Mouse (Mus musculus) mesoderm, embryonic 11.5 days (tissue): ENCODE results near the gene Mast3.
A peak's percentile ranks its signal among the peaks of the same experiment; 100 is the strongest.

Source experiments
- DNase-seq: peaks from one replicate; pipeline ENCODE4 v3.0.0-alpha.2; 2012; ENCODE audit warnings: low read depth, low spot score

Mast3 gene

DNA sequence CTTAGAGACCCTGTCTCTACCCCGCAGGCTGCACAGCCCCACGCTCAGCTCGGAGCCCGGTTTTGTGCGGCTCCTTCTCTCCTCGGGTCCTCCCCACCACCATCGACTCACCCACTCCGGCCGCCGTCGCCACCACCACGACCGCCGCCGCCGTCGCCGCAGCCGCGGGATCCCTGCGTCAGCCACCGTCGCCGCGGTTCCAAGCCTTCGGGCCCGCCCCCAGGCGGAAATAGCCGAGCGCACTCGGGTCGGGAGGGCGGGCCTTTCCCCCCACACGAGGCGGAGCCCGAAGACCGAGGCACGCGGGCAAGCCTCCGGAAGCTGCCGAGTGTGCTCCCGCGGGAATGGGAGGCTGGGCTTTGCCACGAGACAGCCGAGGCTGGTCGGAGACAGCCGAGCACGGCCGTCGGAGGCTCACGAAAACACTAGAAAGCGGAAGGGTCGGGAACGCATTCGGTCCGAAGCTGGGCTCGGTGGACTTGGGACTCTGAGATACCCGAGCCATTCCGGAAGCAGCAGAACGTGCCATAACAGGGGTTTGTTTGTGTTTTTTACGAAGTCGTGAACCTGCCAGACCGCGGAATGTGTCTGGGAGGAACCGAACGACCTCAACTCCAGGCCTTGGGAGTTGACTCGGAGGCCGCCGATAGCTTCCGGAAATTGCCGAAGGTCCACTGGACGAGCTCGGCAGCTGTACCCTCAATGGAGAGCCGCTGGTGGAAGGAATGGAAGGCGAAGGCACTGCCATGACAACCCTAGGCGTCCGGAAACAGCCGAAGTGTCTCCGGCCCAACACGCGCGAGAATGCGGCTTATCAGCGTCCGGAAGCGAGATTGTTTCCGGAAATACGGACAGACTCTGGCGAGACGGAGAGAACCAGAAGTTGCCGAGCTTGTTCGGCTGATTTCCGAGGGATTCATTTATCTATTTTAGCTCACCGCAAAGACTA is 28.1 kb downstream of the Mast3 start, which contains the start of gene Pik3r2:
Pik3r2 (minus strand) TSS at position 218 of the 949 bp plus-strand sequence.
- DNase-seq, result peak; percentile 98

DNA sequence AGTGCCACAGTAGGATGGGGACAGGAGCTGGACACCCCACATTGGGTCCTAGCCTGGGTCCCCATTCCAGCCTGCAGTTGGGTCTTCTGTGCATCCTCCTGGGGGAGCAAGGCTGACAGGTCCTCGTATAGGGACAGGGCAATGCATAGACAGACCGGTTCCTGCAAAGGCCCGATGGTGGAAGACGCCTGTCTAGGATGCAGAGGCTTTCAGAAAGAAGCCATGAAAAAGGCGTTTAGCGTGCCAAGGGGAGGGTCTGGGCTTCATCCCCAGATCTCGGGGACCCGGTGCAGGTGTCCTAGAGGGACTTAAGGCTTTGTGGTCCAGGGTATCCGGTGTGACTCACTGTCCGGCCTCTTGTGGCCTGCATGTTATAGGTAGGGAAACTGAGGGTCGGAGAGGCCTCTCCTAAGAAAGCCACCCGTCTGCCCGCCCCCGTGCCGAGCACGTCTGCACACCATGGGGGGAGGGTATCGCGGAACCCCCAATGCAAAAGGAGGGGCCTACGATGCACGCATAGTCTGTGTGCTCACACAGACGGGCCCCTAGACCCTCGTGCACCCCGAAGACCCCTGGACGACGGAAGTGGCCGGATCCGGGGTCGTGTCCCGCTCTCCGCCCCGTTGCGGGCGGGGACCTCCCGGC is 28.9 kb downstream of the Mast3 start:
- DNase-seq, result no peak

DNA sequence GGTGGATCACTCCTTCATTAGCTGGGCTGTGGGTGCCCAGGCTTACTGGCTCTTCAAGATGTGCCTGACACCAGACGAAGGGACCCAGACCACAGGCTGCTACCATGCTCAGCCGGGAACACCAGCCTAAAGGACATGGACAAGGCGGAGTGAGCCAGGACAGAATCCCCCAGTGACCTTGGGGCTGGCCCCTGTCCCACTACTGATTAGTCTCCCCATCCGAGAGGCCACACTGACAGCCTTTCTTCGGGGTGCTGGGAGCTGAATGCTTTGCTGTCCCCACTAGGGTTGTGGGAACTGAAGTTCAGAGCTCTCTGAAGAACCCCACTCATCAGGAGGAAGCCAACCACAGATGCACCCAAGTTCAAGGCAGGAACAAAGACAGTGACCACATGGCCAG is 29.6 kb downstream of the Mast3 start:
- DNase-seq, result no peak

DNA sequence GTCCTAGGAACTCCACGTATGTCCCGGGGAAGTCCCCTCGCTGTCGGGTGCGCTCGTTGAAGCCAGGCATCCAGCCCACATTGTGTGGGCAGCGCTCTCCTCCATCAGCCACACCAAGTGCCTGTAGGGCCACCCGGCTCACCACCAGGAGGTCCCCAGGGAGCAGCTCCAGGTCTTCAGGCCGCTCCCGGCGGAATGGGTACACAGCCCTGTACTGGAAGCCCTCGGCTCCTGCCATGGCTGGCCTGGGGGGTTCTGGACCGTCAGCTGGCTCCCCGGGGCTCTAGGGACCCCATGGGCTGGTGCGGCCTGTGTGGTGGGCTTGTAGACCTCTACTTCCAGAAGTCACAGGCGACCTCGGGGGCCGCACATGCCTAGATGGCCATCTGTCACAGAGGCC is 30.1 kb downstream of the Mast3 start:
- no peak for DNase-seq

DNA sequence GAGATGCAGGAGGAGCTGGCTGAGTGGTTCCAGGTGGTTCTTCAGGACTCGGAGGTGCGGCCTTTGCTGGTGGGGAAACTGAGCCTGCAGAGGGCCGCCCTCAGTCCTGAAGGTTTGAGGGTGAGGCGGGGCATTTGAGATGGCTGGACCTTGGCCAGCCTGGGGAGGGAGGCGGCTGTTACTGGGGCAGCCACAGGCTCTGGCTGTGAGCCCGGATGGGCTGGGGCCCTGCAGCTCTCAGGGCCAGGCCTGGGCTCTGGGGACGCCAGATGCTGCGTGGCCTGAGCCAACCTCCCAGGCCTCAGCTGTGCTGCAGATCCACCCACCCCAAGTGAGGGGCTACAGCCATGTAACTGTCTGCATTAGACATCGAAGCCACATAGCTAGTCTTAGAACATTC is 31.0 kb downstream of the Mast3 start:
- DNase-seq, result no peak

DNA sequence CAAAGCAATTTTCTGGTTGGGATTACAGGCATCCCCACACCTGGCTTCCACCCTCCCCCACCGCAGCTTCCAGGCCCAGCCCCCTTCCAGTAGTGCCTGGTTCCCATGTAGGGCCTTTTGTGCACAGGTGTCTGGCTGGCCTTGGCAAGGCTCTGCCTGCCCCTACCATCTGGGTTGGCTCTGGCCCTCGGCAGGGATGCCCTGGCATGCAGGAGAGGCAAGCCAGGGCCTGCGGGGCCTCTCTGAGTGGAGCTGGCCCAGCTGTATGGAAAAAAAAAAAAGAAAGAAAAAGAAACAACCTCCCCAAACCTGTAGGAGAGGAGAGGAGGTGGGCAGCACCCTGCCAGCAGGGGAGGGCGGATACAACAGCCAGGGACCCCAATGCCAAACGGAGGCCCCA is 31.4 kb downstream of the Mast3 start:
- DNase-seq, result no peak

DNA sequence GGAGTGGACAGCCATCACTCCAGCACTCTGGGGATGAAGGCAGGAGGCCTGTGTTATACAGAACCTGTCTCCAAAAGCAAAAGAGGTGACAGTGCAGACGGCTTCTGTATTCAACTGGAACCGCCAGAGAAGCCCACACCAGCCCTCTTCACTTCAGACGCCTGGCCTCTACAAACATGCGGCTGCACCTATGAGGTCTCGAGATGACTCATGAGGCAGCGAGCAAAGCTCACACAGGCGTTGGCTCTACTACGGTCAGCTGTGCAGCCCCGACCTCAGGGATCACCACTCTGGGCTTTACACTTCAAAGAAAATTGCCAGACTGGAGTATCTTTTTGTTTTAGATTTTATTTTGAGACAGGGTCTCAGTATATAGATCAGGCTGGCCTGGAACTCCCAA is 32.0 kb downstream of the Mast3 start:
- no peak for DNase-seq

DNA sequence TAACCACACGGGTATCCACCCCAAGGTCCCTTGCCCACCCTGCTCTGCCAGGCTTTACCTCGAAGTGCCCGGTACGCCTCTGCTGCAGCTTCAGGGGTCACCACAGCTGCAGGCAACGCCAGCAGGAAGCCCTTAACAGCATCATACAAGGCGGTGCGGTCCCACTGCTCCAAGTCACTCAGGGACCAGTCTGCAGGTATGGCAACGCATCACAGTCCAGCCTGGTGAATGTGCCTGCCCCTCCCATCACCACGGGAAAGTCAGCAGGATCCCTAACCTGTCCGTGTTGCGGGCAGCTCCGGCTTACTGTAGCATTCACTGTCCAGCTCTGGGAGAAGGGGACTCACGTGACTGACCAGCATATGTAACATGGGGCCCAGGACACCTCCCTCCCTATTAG is 32.8 kb downstream of the Mast3 start:
- no peak for DNase-seq

DNA sequence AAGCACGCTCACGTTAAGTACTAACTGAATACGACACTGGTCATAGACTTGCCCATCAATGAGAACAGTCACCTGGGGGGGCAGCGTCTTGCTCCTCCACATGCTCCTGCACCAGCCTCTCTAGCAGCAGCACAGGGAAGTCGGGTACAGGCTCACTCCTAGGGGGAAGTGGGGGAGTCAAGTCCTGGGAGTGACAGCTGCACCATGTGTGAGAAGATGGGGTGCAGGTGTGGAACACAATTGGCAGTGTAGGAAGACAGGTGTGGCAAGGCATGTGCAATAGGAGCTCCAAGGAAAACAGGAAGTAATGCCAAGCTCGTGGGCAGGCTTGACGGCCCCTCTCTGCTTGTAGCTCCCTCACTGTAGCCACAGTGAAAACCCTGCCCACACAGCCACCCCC is 33.6 kb downstream of the Mast3 start:
- DNase-seq, result no peak

DNA sequence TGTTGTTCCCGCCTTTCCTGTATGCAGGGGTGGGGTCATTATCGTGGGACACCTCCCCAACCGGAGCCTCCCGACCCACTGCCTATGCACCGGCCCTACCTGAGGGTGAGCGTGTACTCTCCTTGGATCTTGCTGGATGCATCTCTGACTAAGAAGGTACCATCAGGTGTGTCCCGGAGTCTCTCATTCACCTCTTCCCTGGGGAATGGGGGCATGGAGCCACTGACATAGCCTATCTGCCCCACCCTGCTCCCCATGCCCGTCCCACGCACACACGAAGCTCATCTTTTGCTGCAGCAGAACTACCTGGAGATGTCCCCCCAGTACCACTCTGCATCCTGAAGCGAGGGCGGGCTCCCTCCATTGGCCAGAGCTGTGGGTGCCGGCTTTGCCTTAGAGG is 34.1 kb downstream of the Mast3 start:
- no peak for DNase-seq

DNA sequence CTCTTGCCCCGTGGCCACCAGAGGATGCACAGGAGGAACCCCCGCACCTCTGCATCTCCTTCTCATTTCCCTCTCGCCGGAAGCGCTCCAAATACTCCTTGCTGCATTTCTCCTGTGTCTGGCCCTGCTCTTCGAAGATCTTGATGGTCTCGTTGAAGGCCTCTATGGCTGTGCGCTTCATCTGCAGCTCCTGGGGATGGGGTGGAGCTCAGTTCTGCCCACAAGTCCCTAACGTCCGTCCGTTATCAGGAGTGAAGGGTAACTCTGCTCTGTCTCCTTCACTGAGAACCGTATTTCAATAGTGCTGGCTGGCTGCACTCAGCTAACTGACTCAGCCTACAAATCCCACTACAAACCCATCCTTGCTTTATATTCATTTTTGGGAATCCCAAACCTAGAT is 35.0 kb downstream of the Mast3 start:
- no peak for DNase-seq

DNA sequence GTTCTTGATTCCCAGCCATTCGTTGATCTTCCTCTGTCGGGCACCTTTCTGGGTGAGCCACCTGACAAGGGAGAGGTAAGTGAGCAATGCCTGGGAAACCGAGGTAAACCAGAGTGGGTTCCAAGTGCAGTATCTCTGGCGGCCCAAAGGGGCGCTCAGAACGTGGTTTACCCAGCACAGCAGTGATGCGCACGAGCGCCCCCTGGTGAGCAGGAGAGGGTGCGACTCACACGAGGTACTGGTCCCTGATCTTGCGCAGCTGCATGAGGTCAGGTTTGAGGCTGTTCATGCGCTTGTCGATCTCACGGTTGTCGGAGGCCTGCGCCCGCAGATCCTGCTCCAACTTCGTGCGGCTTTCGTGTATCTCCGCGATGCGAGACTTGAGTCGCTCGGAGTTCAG is 35.5 kb downstream of the Mast3 start:
- peak; percentile 98 for DNase-seq

DNA sequence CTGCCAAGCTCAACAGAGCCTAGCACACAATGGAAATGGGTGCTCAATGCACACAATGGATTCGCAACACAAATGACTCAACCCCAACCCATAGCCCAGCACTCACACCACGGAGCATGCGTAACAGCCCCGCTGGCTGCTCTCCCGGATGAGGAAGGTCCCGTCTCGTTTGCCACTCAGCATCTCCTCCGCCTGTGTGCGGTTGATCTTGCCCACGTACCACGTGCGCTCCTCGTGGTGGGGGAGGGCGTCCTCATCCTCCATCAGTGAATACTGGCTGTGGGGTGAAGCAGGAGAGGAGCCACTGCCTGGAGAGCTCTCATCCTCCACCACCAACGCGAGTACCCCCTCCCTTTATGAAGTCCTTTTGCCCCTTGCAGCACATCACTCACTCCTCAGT is 35.9 kb downstream of the Mast3 start:
- DNase-seq, result no peak

DNA sequence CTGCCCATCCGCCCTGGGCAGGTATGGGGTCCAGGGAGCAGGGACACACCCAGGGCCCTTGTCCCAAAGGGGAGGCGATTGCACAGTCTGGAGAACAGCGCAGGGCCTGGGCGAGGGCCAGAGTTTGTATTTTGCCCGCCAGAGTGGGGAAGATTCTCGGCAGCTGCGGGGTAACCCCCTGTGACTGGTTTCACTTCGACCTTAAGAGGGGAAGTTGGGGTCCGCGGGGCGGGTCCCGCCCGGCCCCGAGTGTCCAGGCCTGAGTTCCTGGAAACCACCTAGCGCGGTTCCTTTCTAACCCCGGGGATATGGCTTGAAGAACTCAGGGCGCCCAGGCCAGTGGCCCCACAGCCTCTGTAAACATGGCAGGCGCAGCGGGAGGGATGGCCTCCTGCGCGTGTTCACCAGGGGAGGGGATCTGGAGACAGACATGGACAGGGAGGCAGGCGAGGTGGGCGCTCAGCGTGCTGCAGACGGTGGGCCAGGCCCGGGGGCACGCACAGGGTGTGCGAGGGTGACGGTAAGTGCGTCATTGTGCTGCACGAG is 36.5 kb downstream of the Mast3 start:
- no peak for DNase-seq

DNA sequence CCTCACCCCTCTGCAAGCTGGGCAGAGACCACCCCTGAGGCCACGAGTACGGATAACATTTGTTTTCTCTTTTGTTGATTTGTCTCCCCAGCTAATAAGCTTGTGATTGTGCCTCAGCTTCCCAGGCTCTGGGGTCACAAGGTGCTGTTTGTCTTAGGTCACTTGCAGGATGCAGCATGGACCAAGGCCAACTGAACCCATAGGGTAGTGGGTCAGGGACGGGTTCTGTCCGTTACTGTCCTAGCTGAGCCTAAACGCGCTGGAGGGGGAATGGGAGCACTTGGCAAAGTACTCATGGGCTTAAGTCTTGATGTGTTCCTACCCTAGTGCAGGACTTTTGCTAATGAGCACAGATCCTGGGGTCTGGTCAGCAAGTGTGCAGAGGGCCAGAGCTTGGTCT is 37.4 kb downstream of the Mast3 start:
- DNase-seq, result no peak

DNA sequence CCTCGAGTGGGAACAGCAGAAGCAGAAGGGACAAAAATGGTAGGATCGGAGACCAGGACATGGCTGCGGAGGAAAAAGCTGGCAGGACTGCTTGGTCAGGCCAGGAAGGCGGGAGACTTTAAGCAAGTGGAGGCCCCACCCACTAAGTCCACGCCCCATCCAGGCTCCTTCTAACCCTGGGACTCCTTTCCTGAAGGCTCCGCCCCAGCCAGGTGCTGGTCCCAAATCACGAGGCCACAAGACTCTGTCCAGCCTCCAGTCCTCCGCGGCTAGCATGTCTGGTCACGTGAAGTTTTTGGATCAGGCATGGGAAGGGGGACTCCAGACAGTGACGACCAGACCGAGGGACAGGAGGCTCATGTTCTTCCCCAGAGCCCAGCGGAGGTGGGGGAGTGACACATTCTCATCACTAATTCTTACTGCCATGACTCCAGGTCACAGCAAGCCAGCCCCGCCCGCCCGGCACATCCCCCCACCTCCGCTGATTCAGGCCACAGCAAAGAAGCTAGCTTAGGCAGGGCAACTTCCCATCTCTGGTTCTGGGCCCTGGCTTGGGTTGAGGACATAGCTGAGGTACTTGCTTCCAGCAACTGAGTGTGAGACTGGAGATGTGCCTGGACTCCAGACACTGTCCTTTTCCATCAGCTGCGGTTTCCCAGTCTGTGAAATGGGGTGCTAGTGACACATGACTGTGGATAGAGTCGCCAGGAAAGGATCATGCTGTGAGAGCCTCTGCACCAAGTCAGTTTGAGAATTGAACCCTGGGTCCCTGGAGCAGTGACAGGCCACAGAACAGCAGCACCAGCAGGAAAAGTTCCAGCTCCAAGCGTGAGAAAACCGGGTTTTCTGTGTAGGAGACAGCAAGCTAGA is 38.0 kb downstream of the Mast3 start:
- DNase-seq, result peak; percentile 73

DNA sequence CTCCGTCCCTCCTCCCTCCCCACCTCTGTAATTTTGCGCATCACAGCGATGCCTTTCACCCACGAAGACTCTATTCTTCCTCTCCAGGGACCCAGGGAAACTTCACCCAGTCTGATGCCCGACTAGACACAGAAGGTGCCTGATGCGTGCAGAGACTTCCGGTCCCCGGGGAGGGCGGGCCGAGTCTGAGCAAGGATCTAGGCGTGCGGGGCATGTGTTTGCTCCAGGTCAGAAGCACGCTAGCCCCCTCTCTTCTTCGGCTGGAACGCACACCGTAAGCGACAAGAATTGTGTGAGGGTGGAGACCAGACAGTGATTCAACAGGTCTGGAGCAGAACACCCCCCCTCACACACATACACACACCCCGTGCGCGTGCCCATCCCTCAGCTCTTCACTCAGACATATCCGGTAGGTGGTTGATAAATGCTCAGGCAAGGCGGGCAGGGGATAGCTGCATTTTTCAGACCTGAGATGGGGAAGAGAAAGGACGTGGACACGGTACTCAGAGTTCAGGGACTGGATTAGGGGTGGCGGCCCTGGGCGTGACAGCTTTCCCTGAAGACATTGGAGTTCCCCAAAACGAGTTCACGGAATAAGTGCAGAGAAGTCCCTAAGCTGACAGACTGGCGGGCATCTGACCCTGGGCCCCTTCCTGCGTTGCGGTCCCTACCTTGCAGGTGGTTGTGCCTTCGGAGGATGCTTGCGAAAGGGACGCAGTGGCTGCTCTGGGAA is 38.9 kb downstream of the Mast3 start:
- no peak for DNase-seq

DNA sequence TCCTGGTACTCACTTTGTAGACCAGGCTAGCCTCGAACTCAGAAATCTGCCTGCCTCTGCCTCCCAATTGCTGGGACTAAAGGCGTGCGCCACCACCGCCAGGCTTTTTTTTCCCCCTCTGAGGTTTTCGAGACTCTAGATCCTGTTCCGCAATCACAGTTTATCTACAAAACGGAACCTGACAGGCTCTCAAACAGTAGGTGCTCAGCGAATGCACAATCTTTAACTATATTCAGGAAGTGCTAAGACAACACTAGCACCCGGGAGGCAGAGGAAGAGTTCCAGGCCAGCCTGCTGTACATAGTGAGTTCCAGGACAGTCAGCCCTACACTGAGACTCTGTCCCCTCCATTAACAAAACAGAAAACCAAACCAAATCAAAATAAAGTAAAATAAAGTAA is 39.5 kb downstream of the Mast3 start:
- no peak for DNase-seq

DNA sequence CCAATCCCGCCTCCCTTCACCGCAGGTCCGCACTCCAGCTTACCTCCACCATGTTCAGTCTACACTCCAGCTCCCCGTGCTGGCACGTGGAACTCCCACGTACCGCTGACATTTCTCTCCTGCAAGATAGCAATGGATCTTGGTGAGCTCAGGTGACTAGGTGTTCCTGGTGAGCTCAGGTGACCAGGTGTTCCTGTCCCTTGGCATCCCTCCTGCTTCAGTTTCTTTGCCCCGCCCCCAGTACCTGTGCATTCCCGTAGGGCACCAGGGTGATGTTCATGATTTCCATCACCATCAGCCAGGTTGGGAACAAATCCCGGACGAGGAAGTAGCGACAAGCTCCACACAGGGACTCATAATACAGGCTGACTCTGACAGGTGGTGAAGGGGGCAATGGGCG is 40.2 kb downstream of the Mast3 start:
- DNase-seq, result no peak

DNA sequence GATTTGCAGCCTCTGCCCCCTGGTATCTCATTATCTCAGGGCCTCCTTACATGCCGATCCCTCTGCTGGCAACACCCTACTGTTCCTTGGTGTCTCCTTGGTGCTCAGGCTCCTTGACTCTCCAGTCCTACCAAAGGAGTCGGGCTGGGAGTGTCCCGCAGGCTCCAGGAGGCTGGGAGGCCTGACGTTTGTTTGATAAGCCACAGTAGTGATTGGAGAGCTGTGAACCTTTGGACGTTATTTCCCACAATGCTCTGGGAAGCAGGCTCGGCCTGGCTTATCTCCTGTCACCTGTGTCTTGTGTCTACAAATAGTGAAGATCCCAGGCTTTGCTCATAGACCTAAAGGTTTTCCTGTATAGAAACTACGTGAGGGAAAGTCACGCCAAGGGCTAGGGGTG is 40.8 kb downstream of the Mast3 start:
- no peak for DNase-seq

DNA sequence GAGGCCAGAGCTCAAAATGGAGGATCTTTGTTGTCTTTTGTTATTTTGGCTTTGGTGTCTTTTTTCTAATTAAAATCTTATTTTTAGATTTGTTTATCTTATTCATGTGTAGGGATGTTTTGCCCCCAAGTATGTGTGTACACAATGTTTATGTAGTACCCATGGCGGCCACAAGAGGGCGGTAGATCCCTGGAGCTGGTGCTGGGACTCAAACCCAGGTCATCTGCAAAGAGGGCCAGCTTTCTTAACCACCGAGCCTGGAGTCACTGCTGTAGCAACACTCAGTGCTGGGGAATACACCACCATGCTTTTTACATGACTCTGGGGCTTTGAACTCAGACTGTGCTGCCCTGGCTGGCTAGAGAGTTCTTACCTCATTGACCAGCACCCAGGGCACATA is 41.5 kb downstream of the Mast3 start:
- DNase-seq, result no peak
